Mouse (Mus musculus): Measurements from ENCODE around the gene Slc35e3. TPM values are rescaled to one million over a fixed set of nuclear protein-coding genes. Genes with fewer than 3 reads are reported as not detected.

Slc35e3 gene
- polyA plus RNA-seq, 1 experiment, result 12.8 TPM

DNA sequence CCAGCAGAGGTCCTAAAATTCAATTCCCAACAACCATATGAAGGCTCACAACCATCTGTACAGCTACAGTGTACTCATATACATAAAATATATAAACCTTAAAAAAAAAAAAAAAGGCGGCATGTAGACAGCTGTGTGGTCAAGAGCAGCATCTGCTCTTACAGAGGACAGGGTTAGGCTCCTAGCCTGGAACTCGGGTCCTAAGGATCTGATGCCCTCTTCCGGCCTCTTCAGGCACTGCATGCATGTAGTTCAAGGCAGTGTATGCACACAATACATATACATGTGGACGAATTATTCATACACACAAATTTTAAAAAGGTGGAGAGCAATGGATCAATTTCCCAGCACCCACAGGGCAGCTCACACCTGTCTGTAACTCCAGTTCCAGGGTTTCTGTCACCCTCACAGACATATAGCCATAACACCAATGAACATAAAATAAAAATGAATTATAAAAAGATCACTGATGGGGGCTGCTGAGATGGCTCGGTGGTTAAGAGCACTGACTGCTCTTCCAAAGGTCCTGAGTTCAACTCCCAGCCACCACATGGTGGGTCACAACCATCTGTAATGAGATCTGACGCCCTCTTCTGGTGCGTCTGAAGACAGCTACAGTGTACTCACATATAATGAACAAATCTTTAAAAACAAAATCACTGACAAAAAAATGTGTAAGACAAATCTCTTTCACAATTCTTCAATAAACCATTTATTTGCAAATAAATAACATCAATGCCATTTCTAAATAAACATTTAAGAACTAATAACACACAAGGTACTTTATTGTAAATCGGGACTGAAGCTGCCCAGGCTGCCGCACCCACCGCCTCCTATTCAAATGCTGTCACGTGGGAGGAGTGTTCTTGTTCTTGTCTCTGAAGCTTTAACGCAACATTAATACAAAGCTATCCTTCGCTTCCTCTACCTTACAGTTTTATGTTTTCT lies 57.7 kb downstream of the Slc35e3 start:
- H3K79me3 ChIP-seq (ENCODE audit: low read depth), result peaks cover 9% of the 10 kb centered on the region
- H3K36me3 ChIP-seq (ENCODE audit: control insufficient read depth, insufficient read depth), result peaks cover 51% of the 10 kb centered on the region
- no peaks in the 10 kb centered on the region for H3K27me3 ChIP-seq (ENCODE audit: control insufficient read depth, insufficient read depth, insufficient read length)
- peaks cover 17% of the 10 kb centered on the region for H3K79me2 ChIP-seq (ENCODE audit: control insufficient read depth, insufficient read depth)
- H3K4me3 ChIP-seq (ENCODE audit: insufficient read depth, poor library complexity, severe bottlenecking), result no peak overlapping the region
- TF ChIP-seq FOSL1 (IDR thresholded peaks at IDR 0.05; ENCODE audit: insufficient read depth, low read length, poor library complexity, severe bottlenecking) (no peak), CTCF (IDR thresholded peaks at IDR 0.05; ENCODE audit: control insufficient read depth, insufficient read depth, insufficient read length) (peak; percentile 23), MYOG (IDR thresholded peaks at IDR 0.05; ENCODE audit: control insufficient read depth, extremely low read depth, insufficient read length) (no peak), USF1 (IDR thresholded peaks at IDR 0.05; ENCODE audit: low read depth) (no peak)
- no peak overlapping the region for H3ac ChIP-seq (ENCODE audit: control insufficient read depth, insufficient read length, low read depth)

DNA sequence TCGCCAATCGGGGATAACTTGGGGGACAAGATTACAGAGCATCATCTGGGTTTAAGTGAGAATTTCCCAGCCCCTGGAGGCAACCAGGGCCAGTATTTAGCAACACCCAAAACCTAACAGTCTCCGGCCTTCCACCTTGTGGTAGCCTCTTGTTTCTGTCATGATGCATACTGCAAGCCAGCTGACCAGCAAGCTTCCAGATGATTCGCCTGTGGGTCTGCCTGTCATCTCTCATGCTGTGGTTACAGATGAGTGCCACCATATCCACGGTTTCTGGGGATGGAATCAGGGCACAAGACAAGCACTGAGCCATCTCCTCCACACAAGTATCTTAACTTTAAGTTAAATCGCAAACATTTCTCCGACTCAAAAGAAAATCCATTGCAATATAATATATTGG lies 58.6 kb downstream of the Slc35e3 start:
- Histone ChIP-seq H3ac (ENCODE audit: control insufficient read depth, insufficient read length, low read depth) (no peak overlapping the region), H3K79me3 (ENCODE audit: low read depth) (peaks cover 4% of the 10 kb centered on the region), H3K27me3 (ENCODE audit: control insufficient read depth, insufficient read depth, insufficient read length) (no peaks in the 10 kb centered on the region), H3K4me3 (ENCODE audit: insufficient read depth, poor library complexity, severe bottlenecking) (no peak overlapping the region), H3K79me2 (ENCODE audit: control insufficient read depth, insufficient read depth) (peaks cover 11% of the 10 kb centered on the region), H3K36me3 (ENCODE audit: control insufficient read depth, insufficient read depth) (peaks cover 43% of the 10 kb centered on the region)
- no peak for TF ChIP-seq USF1 (IDR thresholded peaks at IDR 0.05; ENCODE audit: low read depth)
- TF ChIP-seq CTCF (IDR thresholded peaks at IDR 0.05; ENCODE audit: control insufficient read depth, insufficient read depth, insufficient read length), result no peak
- no peak for TF ChIP-seq MAX (IDR thresholded peaks at IDR 0.05)
- TF ChIP-seq CEBPB (IDR thresholded peaks at IDR 0.05; ENCODE audit: low read depth), result no peak
- TF ChIP-seq MYOG (IDR thresholded peaks at IDR 0.05; ENCODE audit: control insufficient read depth, extremely low read depth, insufficient read length), result no peak
- TF ChIP-seq MYOD1 (IDR thresholded peaks at IDR 0.05; ENCODE audit: control insufficient read depth, insufficient read length, low read depth), result no peak
- TF ChIP-seq FOSL1 (IDR thresholded peaks at IDR 0.05; ENCODE audit: insufficient read depth, low read length, poor library complexity, severe bottlenecking), result no peak

DNA sequence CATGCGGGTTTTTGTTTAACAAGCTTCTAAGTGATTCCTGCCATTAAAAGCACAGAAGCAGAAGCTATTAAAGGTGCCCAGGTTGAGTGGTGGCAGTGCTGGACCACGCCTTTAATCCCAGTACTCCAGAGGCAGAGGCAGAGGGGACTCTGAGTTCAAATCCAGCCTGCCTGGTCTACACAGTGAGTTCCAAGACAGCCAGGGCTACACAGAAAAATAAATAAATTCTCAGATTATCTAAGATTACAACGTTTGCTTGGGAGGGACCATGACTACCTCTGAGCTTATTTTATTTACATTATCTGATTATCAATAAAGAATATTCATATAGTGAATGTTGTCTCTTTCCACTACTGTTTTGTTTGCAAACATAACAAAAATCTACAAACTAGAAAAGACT lies 59.1 kb downstream of the Slc35e3 start:
- Histone ChIP-seq H3K4me3 (ENCODE audit: insufficient read depth, poor library complexity, severe bottlenecking) (no peak overlapping the region), H3K79me3 (ENCODE audit: low read depth) (peaks cover 3% of the 10 kb centered on the region), H3ac (ENCODE audit: control insufficient read depth, insufficient read length, low read depth) (no peak overlapping the region), H3K36me3 (ENCODE audit: control insufficient read depth, insufficient read depth) (peaks cover 38% of the 10 kb centered on the region), H3K27me3 (ENCODE audit: control insufficient read depth, insufficient read depth, insufficient read length) (no peaks in the 10 kb centered on the region), H3K79me2 (ENCODE audit: control insufficient read depth, insufficient read depth) (peaks cover 8% of the 10 kb centered on the region)
- TF ChIP-seq USF1 (IDR thresholded peaks at IDR 0.05; ENCODE audit: low read depth), result no peak
- TF ChIP-seq CTCF (IDR thresholded peaks at IDR 0.05; ENCODE audit: control insufficient read depth, insufficient read depth, insufficient read length), result no peak
- no peak for TF ChIP-seq CEBPB (IDR thresholded peaks at IDR 0.05; ENCODE audit: low read depth)

DNA sequence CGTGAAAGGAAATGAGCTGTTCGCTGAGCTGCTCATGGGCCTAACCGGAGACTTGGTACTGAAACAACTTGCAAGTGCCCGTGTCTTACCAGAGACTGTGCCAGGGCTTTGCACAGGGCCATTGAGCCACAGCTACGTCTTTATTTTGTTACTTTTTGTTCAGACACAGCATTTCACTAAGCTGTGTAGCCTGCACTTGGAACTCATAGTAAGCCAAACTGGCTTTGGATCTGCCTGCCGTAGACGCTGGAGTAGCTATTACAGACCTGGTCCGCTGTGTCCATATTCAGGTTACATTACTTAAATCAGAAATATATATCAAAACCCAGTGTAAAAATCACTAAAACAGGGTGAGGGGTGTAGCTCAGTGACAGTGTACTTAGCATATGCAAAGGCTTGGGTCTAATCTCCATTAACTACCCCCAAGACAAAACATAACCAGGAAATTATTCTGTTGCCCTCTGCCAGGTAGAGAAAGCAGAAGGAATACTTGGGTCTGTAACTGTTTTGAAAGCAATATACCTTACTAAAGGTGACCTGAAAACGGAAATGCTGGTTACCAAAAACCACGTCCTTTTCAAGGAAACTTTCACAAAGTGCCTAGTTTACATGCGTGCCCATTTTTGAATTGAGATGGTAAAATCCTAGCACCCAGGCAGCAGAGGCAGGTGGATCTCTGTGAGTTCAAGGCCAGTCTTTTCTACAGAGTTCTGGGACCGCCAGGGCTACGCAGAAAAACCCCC lies 60.1 kb downstream of the Slc35e3 start:
- peaks cover 28% of the 10 kb centered on the region for H3K36me3 ChIP-seq (ENCODE audit: control insufficient read depth, insufficient read depth)
- no peak overlapping the region for H3K4me3 ChIP-seq (ENCODE audit: insufficient read depth, poor library complexity, severe bottlenecking)
- no peak overlapping the region for H3ac ChIP-seq (ENCODE audit: control insufficient read depth, insufficient read length, low read depth)
- no peaks in the 10 kb centered on the region for H3K79me3 ChIP-seq (ENCODE audit: low read depth)
- H3K27me3 ChIP-seq (ENCODE audit: control insufficient read depth, insufficient read depth, insufficient read length), result no peaks in the 10 kb centered on the region
- no peak for TF ChIP-seq MAX (IDR thresholded peaks at IDR 0.05)
- no peak for TF ChIP-seq MYOD1 (IDR thresholded peaks at IDR 0.05; ENCODE audit: control insufficient read depth, insufficient read length, low read depth)
- no peak for TF ChIP-seq USF1 (IDR thresholded peaks at IDR 0.05; ENCODE audit: low read depth)
- no peak for TF ChIP-seq MYOG (IDR thresholded peaks at IDR 0.05; ENCODE audit: control insufficient read depth, extremely low read depth, insufficient read length)
- TF ChIP-seq CTCF (IDR thresholded peaks at IDR 0.05; ENCODE audit: control insufficient read depth, insufficient read depth, insufficient read length), result no peak
- no peak for TF ChIP-seq CEBPB (IDR thresholded peaks at IDR 0.05; ENCODE audit: low read depth)
- TF ChIP-seq FOSL1 (IDR thresholded peaks at IDR 0.05; ENCODE audit: insufficient read depth, low read length, poor library complexity, severe bottlenecking), result no peak
- H3K79me2 ChIP-seq (ENCODE audit: control insufficient read depth, insufficient read depth), result peaks cover 8% of the 10 kb centered on the region

DNA sequence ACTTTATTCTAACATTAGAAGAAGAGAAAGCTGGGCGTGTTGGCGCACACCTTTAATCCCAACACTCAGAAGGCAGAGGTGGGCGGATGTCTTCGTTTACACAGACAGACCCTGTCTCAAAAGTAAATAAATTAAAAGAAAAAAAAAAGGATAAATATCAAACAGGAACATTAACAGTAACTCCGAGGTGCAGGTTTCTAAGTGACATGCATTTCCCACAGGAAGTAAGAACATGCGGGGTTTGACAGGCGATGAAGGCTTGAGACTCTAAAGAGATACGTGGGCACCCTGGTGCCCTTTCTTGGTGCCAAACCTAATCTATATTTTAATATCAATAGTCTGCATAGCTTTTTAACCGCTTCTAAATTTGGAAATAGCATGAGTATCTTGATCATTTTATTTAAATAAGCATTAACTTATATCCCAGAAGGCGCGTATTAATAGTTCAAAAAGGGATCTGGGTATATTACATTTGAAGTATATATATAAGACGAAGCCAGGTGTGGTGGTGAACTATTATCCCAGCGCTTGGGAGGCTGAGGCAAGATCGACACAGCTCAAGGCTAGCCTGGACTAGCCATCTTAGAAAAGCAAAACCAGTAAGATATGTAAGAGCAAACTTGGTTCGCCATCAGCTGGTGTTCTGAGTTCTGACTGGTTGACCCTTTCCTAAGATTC lies 60.9 kb downstream of the Slc35e3 start:
- Histone ChIP-seq H3K79me3 (ENCODE audit: low read depth) (no peaks in the 10 kb centered on the region), H3K79me2 (ENCODE audit: control insufficient read depth, insufficient read depth) (peaks cover 5% of the 10 kb centered on the region), H3K27me3 (ENCODE audit: control insufficient read depth, insufficient read depth, insufficient read length) (no peaks in the 10 kb centered on the region), H3ac (ENCODE audit: control insufficient read depth, insufficient read length, low read depth) (no peak overlapping the region), H3K4me3 (ENCODE audit: insufficient read depth, poor library complexity, severe bottlenecking) (no peak overlapping the region), H3K36me3 (ENCODE audit: control insufficient read depth, insufficient read depth) (peaks cover 21% of the 10 kb centered on the region)
- no peak for TF ChIP-seq USF1 (IDR thresholded peaks at IDR 0.05; ENCODE audit: low read depth)
- TF ChIP-seq MAX (IDR thresholded peaks at IDR 0.05), result no peak
- TF ChIP-seq CTCF (IDR thresholded peaks at IDR 0.05; ENCODE audit: control insufficient read depth, insufficient read depth, insufficient read length), result no peak
- no peak for TF ChIP-seq FOSL1 (IDR thresholded peaks at IDR 0.05; ENCODE audit: insufficient read depth, low read length, poor library complexity, severe bottlenecking)
- TF ChIP-seq MYOG (IDR thresholded peaks at IDR 0.05; ENCODE audit: control insufficient read depth, extremely low read depth, insufficient read length), result no peak
- TF ChIP-seq CEBPB (IDR thresholded peaks at IDR 0.05; ENCODE audit: low read depth), result no peak
- no peak for TF ChIP-seq MYOD1 (IDR thresholded peaks at IDR 0.05; ENCODE audit: control insufficient read depth, insufficient read length, low read depth)
